Mouse (Mus musculus) megakaryocyte, embryonic 14.5 days (primary cell): ENCODE results near the gene Gm12394. TPM values are rescaled to one million over a fixed set of nuclear protein-coding genes. Genes with fewer than 3 reads are reported as not detected.
"Not testable (repeated sequence)": the region's sequence is repeated elsewhere in the genome, so short reads cannot be mapped to it uniquely, and the experiment has no call there.

ENCODE experiments used
- H3K27me3 ChIP-seq: replicated peaks from 2 replicates; pipeline ENCODE3; 2012; ENCODE audit warnings: inconsistent platforms
- H3K36me3 ChIP-seq: replicated peaks from 2 replicates; pipeline ENCODE3; 2012; ENCODE audit warnings: low read length, inconsistent platforms, mixed read lengths
- H3K4me1 ChIP-seq: 2 replicates; pipeline ENCODE4 v1.6.1; 2012; ENCODE audit warnings: inconsistent platforms
- H3K4me3 ChIP-seq: replicated peaks from 2 replicates; pipeline ENCODE3; 2012; ENCODE audit warnings: moderate library complexity, mild to moderate bottlenecking, inconsistent platforms
- H3K9me3 ChIP-seq: 2 replicates; pipeline ENCODE4 v1.6.1; 2012; ENCODE audit warnings: inconsistent platforms
- polyA plus RNA-seq: library from polyadenylated mRNA; stranded (reverse); fragments of >175 nt; gene quantifications from 2 replicates; pipeline ENCODE4 v1.2.3, GENCODE M21; 2012; ENCODE audit warnings: low replicate concordance; ENCODE audit not compliant: insufficient read depth

The Gm12394 gene
- polyA plus RNA-seq, 1 experiment, result not detected

DNA sequence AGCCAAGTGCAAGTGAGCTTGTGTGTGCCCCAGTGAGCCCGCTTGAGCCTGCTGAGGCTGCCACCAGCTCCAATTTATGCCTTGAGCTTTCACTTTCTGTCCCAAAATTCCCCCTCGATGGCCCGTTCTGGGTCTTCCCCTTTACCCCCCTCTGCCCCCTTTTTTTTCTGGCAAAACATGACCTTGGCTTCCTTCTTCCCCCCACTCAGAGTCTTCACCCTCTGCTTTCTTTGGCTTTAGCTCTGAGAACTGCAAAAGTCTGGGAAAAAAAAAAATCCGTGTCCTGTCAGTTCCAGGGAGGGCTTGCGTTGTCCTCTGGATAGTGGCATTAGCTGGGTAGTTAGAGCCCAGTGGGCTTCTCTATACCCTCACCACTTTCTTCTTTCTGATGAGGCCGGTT, 100.1 kb downstream of the Gm12394 start, which contains the start of gene Ccl19:
Gene Ccl19, minus strand, starts transcription at position 101 of the 400 bp plus-strand sequence.
- H3K4me3 ChIP-seq, H3K4me1 ChIP-seq, H3K36me3 ChIP-seq, H3K9me3 ChIP-seq, H3K27me3 ChIP-seq: not testable (repeated sequence)

DNA sequence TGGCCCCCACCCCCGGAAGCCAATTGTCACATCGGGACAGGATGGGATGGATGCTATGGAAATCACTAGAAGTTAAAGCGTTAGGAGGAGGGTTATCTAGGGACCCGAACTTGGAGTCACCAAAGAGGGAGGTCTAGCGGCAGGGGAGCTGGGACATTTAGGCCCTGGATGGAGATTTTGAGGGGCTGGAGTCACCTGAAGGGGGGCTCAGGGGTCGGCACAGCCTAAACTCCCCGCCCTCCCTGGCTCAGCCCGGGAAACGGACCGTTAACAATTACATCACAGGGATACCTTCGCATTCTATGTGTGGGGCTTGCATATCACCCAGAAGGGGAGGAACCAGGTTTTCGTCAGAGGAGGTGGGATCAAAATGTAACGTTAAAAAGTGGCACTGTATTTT, 121.3 kb downstream of the Gm12394 start, which contains the start of gene 4930578G10Rik:
Gene 4930578G10Rik, plus strand, starts transcription at position 301 of the 400 bp plus-strand sequence.
- H3K9me3 ChIP-seq, H3K36me3 ChIP-seq, H3K27me3 ChIP-seq, H3K4me1 ChIP-seq, H3K4me3 ChIP-seq: not testable (repeated sequence)

Other genes starting within 250 kb of the Gm12394 start
- not detected in 2 replicates for gene Gm10591, start 244.6 kb downstream of the Gm12394 start, polyA plus RNA-seq
- not detected in 2 replicates for gene Gm2564, start 227.1 kb downstream of the Gm12394 start, polyA plus RNA-seq
- gene Ccl27b, start 201.5 kb downstream of the Gm12394 start, polyA plus RNA-seq, result not detected in 2 replicates
- 1.1 TPM in 1 of 2 replicates, not detected in the other for gene Il11ra2, start 194.9 kb downstream of the Gm12394 start, polyA plus RNA-seq
- not detected in 2 replicates for gene 4930578G10Rik, start 121.2 kb downstream of the Gm12394 start, polyA plus RNA-seq
- gene Ccl19, start 100.2 kb downstream of the Gm12394 start, polyA plus RNA-seq, result not detected in 2 replicates
- not detected in 2 replicates for gene Ccl21a, start 82.8 kb downstream of the Gm12394 start, polyA plus RNA-seq
- 0.07 TPM in 1 of 2 replicates, not detected in the other for gene Fam205a1, start 2.9 kb downstream of the Gm12394 start, polyA plus RNA-seq
- not detected in 2 replicates for gene Fam205c, start 17.5 kb upstream of the Gm12394 start, polyA plus RNA-seq
- not detected in 2 replicates for gene Phf24, start 59.9 kb upstream of the Gm12394 start, polyA plus RNA-seq
- 0.77 TPM in 1 of 2 replicates, not detected in the other for gene Dnajb5, start 93.0 kb upstream of the Gm12394 start, polyA plus RNA-seq
- gene 1700022I11Rik, start 112.8 kb upstream of the Gm12394 start, polyA plus RNA-seq, result not detected in 2 replicates
- gene Vcp, start 143.7 kb upstream of the Gm12394 start, polyA plus RNA-seq, result 15.0 and 56.2 TPM in 2 replicates
- 4.9 and 7.4 TPM in 2 replicates for gene Fancg, start 153.7 kb upstream of the Gm12394 start, polyA plus RNA-seq
- 2.7 and 7.6 TPM in 2 replicates for gene Pigo, start 169.0 kb upstream of the Gm12394 start, polyA plus RNA-seq
- gene Stoml2, start 174.9 kb upstream of the Gm12394 start, polyA plus RNA-seq, result 76.4 and 102 TPM in 2 replicates
- 79.7 and 92.7 TPM in 2 replicates for gene Fam214b, start 189.4 kb upstream of the Gm12394 start, polyA plus RNA-seq
- 0.14 and 0.54 TPM in 2 replicates for gene Unc13b, start 202.2 kb upstream of the Gm12394 start, polyA plus RNA-seq